Mouse (Mus musculus) MEL (cell line): ENCODE measurements around the gene Cdkn2d.

Source experiments
- BHLHE40 ChIP-seq: IDR thresholded peaks from 2 replicates; pipeline ENCODE4 v1.6.1; 2012; ENCODE audit warnings: low read depth, mild to moderate bottlenecking, inconsistent platforms, low read length, improper control_type of control experiment, borderline replicate concordance
- CTCF ChIP-seq, 3 experiments: IDR thresholded peaks in 2 of 3; conservative IDR thresholded peaks in 1 of 3; 2 replicates each; pipeline ENCODE4 v1.5.1; 2011 to 2012; ENCODE audit warnings: low read length in 3 of 3, low read depth in 2 of 3, mild to moderate bottlenecking in 2 of 3, improper control_type of control experiment in 1 of 3, inconsistent platforms in 1 of 3, mixed read lengths in 1 of 3, moderate library complexity in 1 of 3; ENCODE audit not compliant: control insufficient read depth in 1 of 3, insufficient read depth in 1 of 3, poor library complexity in 1 of 3, severe bottlenecking in 1 of 3
- E2F4 ChIP-seq: IDR thresholded peaks from 2 replicates; pipeline ENCODE4 v1.6.1; 2011; ENCODE audit warnings: low read depth, low read length, improper control_type of control experiment, borderline replicate concordance
- EP300 ChIP-seq, 2 experiments: IDR thresholded peaks; 2 replicates each; pipeline ENCODE4 v1.6.1; 2011; ENCODE audit warnings: improper control_type of control experiment in 2 of 2, low read length in 2 of 2, low read depth in 1 of 2, mild to moderate bottlenecking in 1 of 2
- MAZ ChIP-seq: IDR thresholded peaks from 2 replicates; pipeline ENCODE4 v1.6.1; 2012; ENCODE audit warnings: low read depth, mild to moderate bottlenecking, inconsistent platforms, low read length, improper control_type of control experiment
- MYB ChIP-seq: IDR thresholded peaks from 2 replicates; pipeline ENCODE4 v1.6.1; 2011; ENCODE audit warnings: mild to moderate bottlenecking, low read depth, low read length, improper control_type of control experiment
- NELFE ChIP-seq: IDR thresholded peaks from 2 replicates; pipeline ENCODE4 v1.6.1; 2011; ENCODE audit warnings: low read depth, low read length, improper control_type of control experiment
- POLR2A ChIP-seq, 2 experiments: IDR thresholded peaks; 2 replicates each; pipeline ENCODE4 v1.6.1; 2011 to 2012; ENCODE audit warnings: low read length in 2 of 2, mild to moderate bottlenecking in 2 of 2, control low read depth in 1 of 2, improper control_type of control experiment in 1 of 2, low read depth in 1 of 2, moderate library complexity in 1 of 2; ENCODE audit not compliant: control insufficient read depth in 1 of 2, insufficient read depth in 1 of 2, poor library complexity in 1 of 2
- TBP ChIP-seq: IDR thresholded peaks from 2 replicates; pipeline ENCODE4 v1.8.0; 2011; ENCODE audit warnings: low read depth, low read length, improper control_type of control experiment
- TCF12 ChIP-seq: IDR thresholded peaks from 2 replicates; pipeline ENCODE4 v1.6.1; 2014; ENCODE audit warnings: low read depth, mild to moderate bottlenecking, inconsistent platforms, low read length, improper control_type of control experiment, moderate library complexity
- USF1 ChIP-seq: IDR thresholded peaks from 2 replicates; pipeline ENCODE4 v1.6.1; 2014; ENCODE audit warnings: low read depth, mild to moderate bottlenecking, inconsistent platforms, low read length, improper control_type of control experiment, moderate library complexity
- ZC3H11A ChIP-seq: IDR thresholded peaks from 2 replicates; pipeline ENCODE4 v1.6.1; 2012; ENCODE audit warnings: low read depth, mild to moderate bottlenecking, inconsistent platforms, low read length, improper control_type of control experiment
- ZKSCAN1 ChIP-seq: IDR thresholded peaks from 2 replicates; pipeline ENCODE4 v1.6.1; 2012; ENCODE audit warnings: low read depth, mild to moderate bottlenecking, inconsistent platforms, low read length, improper control_type of control experiment, moderate library complexity

GRCm38 (mm10) chr9:21241343-21241742 lies 49.9 kb downstream of the Cdkn2d start:
- TF ChIP-seq ZC3H11A (peak; percentile 91), CTCF (IDR thresholded peaks at IDR 0.05 in 2 of 3, conservative IDR thresholded peaks at IDR 0.05 in 1 of 3; ENCODE audit: control insufficient read depth in 1 of 3, insufficient read depth in 1 of 3, low read depth in 2 of 3, low read length in 3 of 3, poor library complexity in 1 of 3, severe bottlenecking in 1 of 3) (peak in 1 of 3 experiments; percentile 100; a peak in 3 of 6 replicates), TBP (peak; percentile 81), EP300 (IDR thresholded peaks at IDR 0.05; ENCODE audit: low read depth in 1 of 2, low read length in 2 of 2) (peak in 1 of 2 experiments; percentile 55; a peak in 1 of 4 replicates), MYB (no peak), USF1 (0 out of 2 replicates have a peak, but pooled peaks have one; percentile 42), ZKSCAN1 (no peak), BHLHE40 (no peak), E2F4 (no peak), TCF12 (peak; percentile 60; the same call in 1 of the 2 replicates), MAZ (peak; percentile 77; the same call in 1 of the 2 replicates), NELFE (no peak), POLR2A (IDR thresholded peaks at IDR 0.05; ENCODE audit: control insufficient read depth in 1 of 2, insufficient read depth in 1 of 2, low read depth in 1 of 2, low read length in 2 of 2, poor library complexity in 1 of 2) (peak in 1 of 2 experiments; percentile 43; a peak in 1 of 4 replicates)
